Mouse (Mus musculus) gastrocnemius, postnatal 25 days (tissue): ENCODE measurements around the gene Mtr. TPM values are rescaled to one million over a fixed set of nuclear protein-coding genes. Genes with fewer than 3 reads are reported as not detected.

ENCODE experiments used
- DNase-seq: peaks from one replicate; pipeline ENCODE4 v3.0.0; 2022
- long read RNA-seq, 2 experiments: library from polyadenylated mRNA; stranded (forward); transcript quantifications; one replicate each; pipeline ENCODE4 v2.0.0; 2021
- total RNA-seq, 2 experiments: library from RNA; stranded (reverse); gene quantifications; 1 replicate in 1 of 2; 2 replicates in 1 of 2; pipeline ENCODE4 v1.2.3; 2021

Mtr gene
- total RNA-seq, result 10 to 100 TPM; 14.3 to 14.9 TPM
- long read RNA-seq, experiment 1, full-length matches to known transcripts, result 2 of 6 reads
- long read RNA-seq, experiment 1, partial matches to known transcripts, result 1 of 6 reads
- long read RNA-seq, experiment 1, other reads (novel, unspliced or antisense), result 3 of 6 reads
- long read RNA-seq, experiment 2, partial matches to known transcripts, result 1 of 5 reads
- long read RNA-seq, experiment 2, other reads (novel, unspliced or antisense), result 4 of 5 reads

GRCm38 (mm10) chr13:12257391-12258380 lies at the start of gene Mtr:
TSS of gene Mtr (minus strand) at chr13:12258113.
- peak; percentile 95 for DNase-seq

GRCm38 (mm10) chr13:12307286-12307685 lies 49.4 kb upstream of the Mtr start:
- no peak for DNase-seq

- no peak for DNase-seq
Observed at GRCm38 (mm10) chr13:12305540-12305939, 47.6 kb upstream of the Mtr start.

- DNase-seq, result no peak
Observed at GRCm38 (mm10) chr13:12304991-12305390, 47.1 kb upstream of the Mtr start.

GRCm38 (mm10) chr13:12297777-12298176 lies 39.9 kb upstream of the Mtr start:
- DNase-seq, result no peak

- DNase-seq, result no peak
Observed at GRCm38 (mm10) chr13:12296701-12297100, 38.8 kb upstream of the Mtr start.

GRCm38 (mm10) chr13:12293810-12294209 lies 35.9 kb upstream of the Mtr start:
- peak; percentile 16 for DNase-seq

GRCm38 (mm10) chr13:12290700-12291099 lies 32.8 kb upstream of the Mtr start:
- DNase-seq, result no peak

GRCm38 (mm10) chr13:12284528-12284927 lies 26.6 kb upstream of the Mtr start:
- DNase-seq, result no peak

- DNase-seq, result peak; percentile 72
Observed at GRCm38 (mm10) chr13:12283826-12284225, 25.9 kb upstream of the Mtr start.

- DNase-seq, result no peak
Observed at GRCm38 (mm10) chr13:12274721-12275120, 16.8 kb upstream of the Mtr start.

- DNase-seq, result no peak
Observed at GRCm38 (mm10) chr13:12274220-12274619, 16.3 kb upstream of the Mtr start.

GRCm38 (mm10) chr13:12272953-12273352 lies 15.0 kb upstream of the Mtr start:
- no peak for DNase-seq

GRCm38 (mm10) chr13:12267971-12268370 lies 10.1 kb upstream of the Mtr start:
- no peak for DNase-seq

GRCm38 (mm10) chr13:12267097-12267496 lies 9.2 kb upstream of the Mtr start:
- DNase-seq, result no peak

GRCm38 (mm10) chr13:12263996-12264395 lies 6.1 kb upstream of the Mtr start:
- no peak for DNase-seq

GRCm38 (mm10) chr13:12261505-12261904 lies 3.6 kb upstream of the Mtr start:
- no peak for DNase-seq

- DNase-seq, result no peak
Observed at GRCm38 (mm10) chr13:12256871-12257390, 982 bp downstream of the Mtr start.

GRCm38 (mm10) chr13:12255911-12256705 lies 1.8 kb downstream of the Mtr start:
- no peak for DNase-seq

- no peak for DNase-seq
Observed at GRCm38 (mm10) chr13:12250496-12250895, 7.4 kb downstream of the Mtr start.

GRCm38 (mm10) chr13:12249195-12249898 lies 8.6 kb downstream of the Mtr start:
- DNase-seq, result no peak

- DNase-seq, result no peak
Observed at GRCm38 (mm10) chr13:12245938-12246337, 12.0 kb downstream of the Mtr start.
